Mouse (Mus musculus) Muller cell, postnatal 12 days (primary cell): ENCODE measurements around the gene Itpa.
A peak's percentile ranks its signal among the peaks of the same experiment; 100 is the strongest.

Source experiments
- DNase-seq: peaks from one replicate; pipeline ENCODE4 v3.0.0-alpha.2; 2015; ENCODE audit errors: inconsistent ontology term

The Itpa gene

GRCm38 (mm10) chr2:130656536-130656935 lies 10.9 kb upstream of the Itpa start:
- no peak for DNase-seq

GRCm38 (mm10) chr2:130657541-130657940 lies 9.9 kb upstream of the Itpa start:
- no peak for DNase-seq

GRCm38 (mm10) chr2:130658530-130658929 lies 8.9 kb upstream of the Itpa start:
- no peak for DNase-seq

- DNase-seq, result no peak
These were observed 4.1 kb upstream of the Itpa start for GRCm38 (mm10) chr2:130663342-130663741.

- DNase-seq, result peak; percentile 96
These were observed 3.2 kb upstream of the Itpa start, which contains the start of gene Ddrgk1 for GRCm38 (mm10) chr2:130664102-130664701. Gene Ddrgk1, minus strand, starts transcription at chr2:130664659.

GRCm38 (mm10) chr2:130677211-130677610 lies 9.8 kb downstream of the Itpa start:
- no peak for DNase-seq

GRCm38 (mm10) chr2:130679154-130679553 lies 11.7 kb downstream of the Itpa start:
- DNase-seq, result no peak

- no peak for DNase-seq
These were observed 12.5 kb downstream of the Itpa start for GRCm38 (mm10) chr2:130679899-130680298.

- DNase-seq, result peak; percentile 45
These were observed 14.1 kb downstream of the Itpa start for GRCm38 (mm10) chr2:130681531-130681930.

GRCm38 (mm10) chr2:130685426-130685825 lies 18.0 kb downstream of the Itpa start:
- no peak for DNase-seq

- DNase-seq, result peak; percentile 37
These were observed 21.6 kb downstream of the Itpa start for GRCm38 (mm10) chr2:130689011-130689410.

- DNase-seq, result no peak
These were observed 26.2 kb downstream of the Itpa start for GRCm38 (mm10) chr2:130693563-130693962.

GRCm38 (mm10) chr2:130696700-130697152 lies 29.3 kb downstream of the Itpa start:
- DNase-seq, result no peak

- DNase-seq, result peak; percentile 83
These were observed 29.9 kb downstream of the Itpa start, which contains the start of gene Slc4a11 for GRCm38 (mm10) chr2:130697153-130697810. Gene Slc4a11, minus strand, starts transcription at chr2:130697519.

- peak; percentile 72 for DNase-seq
These were observed 30.4 kb downstream of the Itpa start for GRCm38 (mm10) chr2:130697821-130698266.

GRCm38 (mm10) chr2:130704040-130705001 lies 36.9 kb downstream of the Itpa start:
- DNase-seq, result no peak

- DNase-seq, result no peak
These were observed 37.8 kb downstream of the Itpa start for GRCm38 (mm10) chr2:130705178-130705577.

GRCm38 (mm10) chr2:130706602-130707001 lies 39.2 kb downstream of the Itpa start:
- DNase-seq, result no peak

- no peak for DNase-seq
These were observed 39.6 kb downstream of the Itpa start for GRCm38 (mm10) chr2:130707057-130707456.

- no peak for DNase-seq
These were observed 50.5 kb downstream of the Itpa start for GRCm38 (mm10) chr2:130717951-130718350.

- DNase-seq, result no peak
These were observed 57.0 kb downstream of the Itpa start for GRCm38 (mm10) chr2:130724369-130724768.

GRCm38 (mm10) chr2:130727752-130728151 lies 60.3 kb downstream of the Itpa start:
- DNase-seq, result no peak
